Mouse (Mus musculus) CH12.LX (cell line): ENCODE measurements around the gene Mpv17l2. TPM values are rescaled to one million over a fixed set of nuclear protein-coding genes. Genes with fewer than 3 reads are reported as not detected.

Experiments used
- DNase-seq: peaks from one replicate; pipeline ENCODE4 v3.0.0-alpha.2; 2013; ENCODE audit errors: extremely low read depth
- H3K27ac ChIP-seq: 2 replicates; pipeline ENCODE4 v1.5.1; 2012; ENCODE audit warnings: low read depth, mild to moderate bottlenecking, control low read depth, moderate library complexity; ENCODE audit not compliant: insufficient read depth
- H3K27me3 ChIP-seq: replicated peaks from 2 replicates; pipeline ENCODE3; 2012; ENCODE audit warnings: inconsistent platforms
- H3K36me3 ChIP-seq, 2 experiments: replicated peaks in 1 of 2; 2 replicates each; pipeline versions ENCODE3 to v1.6.1; 2012; ENCODE audit warnings: inconsistent platforms in 1 of 2, low read length in 1 of 2, mild to moderate bottlenecking in 1 of 2, mixed read lengths in 1 of 2, moderate library complexity in 1 of 2; ENCODE audit not compliant: control insufficient read depth in 1 of 2, insufficient read depth in 1 of 2
- H3K4me1 ChIP-seq, 2 experiments: 2 replicates each; pipeline ENCODE4 v1.6.1; 2012; ENCODE audit warnings: inconsistent platforms in 1 of 2, moderate library complexity in 1 of 2; ENCODE audit not compliant: insufficient read depth in 2 of 2, control insufficient read depth in 1 of 2
- H3K4me2 ChIP-seq: 2 replicates; pipeline ENCODE4 v1.6.1; 2012; ENCODE audit warnings: low read depth, mild to moderate bottlenecking, control low read depth; ENCODE audit not compliant: poor library complexity, insufficient read depth, severe bottlenecking
- H3K4me3 ChIP-seq, 3 experiments: fragments of 150-350 bp in 1 of 3; sonication (generic) in 1 of 3; replicated peaks in 1 of 3; 2 replicates each; pipeline versions ENCODE3 to v1.5.1; 2011 to 2012; ENCODE audit warnings: low read depth in 2 of 3, low read length in 2 of 3, mild to moderate bottlenecking in 2 of 3, moderate library complexity in 2 of 3, control low read depth in 1 of 3, improper control_type of control experiment in 1 of 3, inconsistent platforms in 1 of 3, mixed read lengths in 1 of 3; ENCODE audit not compliant: poor library complexity in 1 of 3
- H3K79me2 ChIP-seq: replicated peaks from 2 replicates; pipeline ENCODE4 v1.6.1; 2012; ENCODE audit warnings: mild to moderate bottlenecking, moderate library complexity; ENCODE audit not compliant: control insufficient read depth, poor library complexity, insufficient read depth, severe bottlenecking; ENCODE audit errors: extremely low read depth
- H3K9ac ChIP-seq: 2 replicates; pipeline ENCODE4 v1.6.1; 2012; ENCODE audit warnings: low read depth, mild to moderate bottlenecking, control low read depth, moderate library complexity; ENCODE audit not compliant: insufficient read depth
- H3K9me3 ChIP-seq: replicated peaks from 2 replicates; pipeline ENCODE3; 2012; ENCODE audit warnings: low read length, inconsistent platforms, mixed read lengths
- BHLHE40 ChIP-seq: IDR thresholded peaks from 2 replicates; pipeline ENCODE4 v1.6.1; 2011; ENCODE audit warnings: mild to moderate bottlenecking, low read depth, low read length, improper control_type of control experiment
- CHD1 ChIP-seq: IDR thresholded peaks from 2 replicates; pipeline ENCODE4 v1.6.1; 2012; ENCODE audit warnings: low read depth, low read length, improper control_type of control experiment, inconsistent platforms
- CTCF ChIP-seq, 2 experiments: IDR thresholded peaks in 1 of 2; conservative IDR thresholded peaks in 1 of 2; 2 replicates each; pipeline ENCODE4 v1.5.1; 2011 to 2012; ENCODE audit warnings: low read depth in 2 of 2, low read length in 2 of 2, improper control_type of control experiment in 1 of 2, inconsistent platforms in 1 of 2, mild to moderate bottlenecking in 1 of 2, moderate library complexity in 1 of 2
- E2F4 ChIP-seq: IDR thresholded peaks from 2 replicates; pipeline ENCODE4 v1.6.1; 2011; ENCODE audit warnings: low read depth, low read length, improper control_type of control experiment; ENCODE audit not compliant: insufficient replicate concordance
- EP300 ChIP-seq: IDR thresholded peaks from 2 replicates; pipeline ENCODE4 v1.6.1; 2011; ENCODE audit warnings: low read length, improper control_type of control experiment
- GABPA ChIP-seq: IDR thresholded peaks from 2 replicates; pipeline ENCODE4 v1.6.1; 2012; ENCODE audit warnings: low read depth, low read length, improper control_type of control experiment, inconsistent platforms; ENCODE audit not compliant: insufficient replicate concordance
- HCFC1 ChIP-seq: IDR thresholded peaks from 2 replicates; pipeline ENCODE4 v1.6.1; 2012; ENCODE audit warnings: low read depth, mild to moderate bottlenecking, inconsistent platforms, low read length, improper control_type of control experiment
- IRF4 ChIP-seq: IDR thresholded peaks from 2 replicates; pipeline ENCODE4 v1.6.1; 2014; ENCODE audit warnings: low read depth, mild to moderate bottlenecking, inconsistent platforms, low read length, improper control_type of control experiment
- JUN ChIP-seq: IDR thresholded peaks from 2 replicates; pipeline ENCODE4 v1.6.1; 2011; ENCODE audit warnings: low read depth, mild to moderate bottlenecking, low read length, improper control_type of control experiment, moderate library complexity; ENCODE audit not compliant: insufficient read depth
- JUND ChIP-seq: conservative IDR thresholded peaks from 2 replicates; pipeline ENCODE4 v1.6.1; 2011; ENCODE audit warnings: low read depth, low read length, improper control_type of control experiment
- MAX ChIP-seq: IDR thresholded peaks from 2 replicates; pipeline ENCODE4 v1.6.1; 2011; ENCODE audit warnings: low read length, improper control_type of control experiment
- MAZ ChIP-seq: IDR thresholded peaks from 2 replicates; pipeline ENCODE4 v1.6.1; 2012; ENCODE audit warnings: low read depth, mild to moderate bottlenecking, inconsistent platforms, low read length, improper control_type of control experiment, moderate library complexity
- MXI1 ChIP-seq: IDR thresholded peaks from 2 replicates; pipeline ENCODE4 v1.6.1; 2011; ENCODE audit warnings: mild to moderate bottlenecking, low read depth, low read length, improper control_type of control experiment
- NELFE ChIP-seq: IDR thresholded peaks from 2 replicates; pipeline ENCODE4 v1.6.1; 2011; ENCODE audit warnings: low read depth, low read length, improper control_type of control experiment
- PAX5 ChIP-seq: IDR thresholded peaks from 2 replicates; pipeline ENCODE4 v1.6.1; 2012; ENCODE audit warnings: low read length, inconsistent platforms, mixed read lengths
- POLR2A ChIP-seq: IDR thresholded peaks from 2 replicates; pipeline ENCODE4 v1.6.1; 2011; ENCODE audit warnings: low read depth, mild to moderate bottlenecking, improper control_type of control experiment, low read length
- RAD21 ChIP-seq: IDR thresholded peaks from 2 replicates; pipeline ENCODE4 v1.6.1; 2011; ENCODE audit warnings: low read depth, mild to moderate bottlenecking, low read length, improper control_type of control experiment, moderate library complexity
- SIN3A ChIP-seq: IDR thresholded peaks from 2 replicates; pipeline ENCODE4 v1.6.1; 2012; ENCODE audit warnings: low read length, improper control_type of control experiment, inconsistent platforms
- SMC3 ChIP-seq: IDR thresholded peaks from 2 replicates; pipeline ENCODE4 v1.6.1; 2011; ENCODE audit warnings: low read depth, low read length, improper control_type of control experiment
- TCF12 ChIP-seq: IDR thresholded peaks from 2 replicates; pipeline ENCODE4 v1.6.1; 2014; ENCODE audit warnings: low read depth, mild to moderate bottlenecking, inconsistent platforms, low read length, improper control_type of control experiment
- USF2 ChIP-seq: conservative IDR thresholded peaks from 2 replicates; pipeline ENCODE4 v1.6.1; 2011; ENCODE audit warnings: low read depth, low read length, improper control_type of control experiment
- ZNF384 ChIP-seq: IDR thresholded peaks from 2 replicates; pipeline ENCODE4 v1.6.1; 2012; ENCODE audit warnings: low read depth, low read length, improper control_type of control experiment, inconsistent platforms
- dilution Hi-C: fragments of 300-500 bp; cut with MboI; formaldehyde crosslinking; loops from 2 replicates; pipeline ENCODE4 v1.14.3; 2020; ENCODE audit warnings: low sequenced_read_pairs; ENCODE audit not compliant: extremely low pct_unique_long_range_greater_than_20kb, extremely low pct_ligation_motif_present
- in situ Hi-C: fragments of 300-500 bp; cut with MboI; formaldehyde crosslinking; loops from 3 replicates; pipeline ENCODE4 v1.14.3; 2019; ENCODE audit warnings: low sequenced_read_pairs, low pct_ligation_motif_present, low pct_unique_long_range_greater_than_20kb, mixed read lengths
- polyA plus RNA-seq: library from polyadenylated mRNA; unstranded; fragments of >175 nt; gene quantifications from 2 replicates; pipeline ENCODE4 v1.2.1, GENCODE M21; 2012; ENCODE audit warnings: low read depth; ENCODE audit not compliant: insufficient read length
- total RNA-seq, 2 experiments: library from RNA; depleted of rRNA; stranded (reverse); fragments of 300-350 nt in 1 of 2; fragments of >200 nt in 1 of 2; gene quantifications; 2 replicates each; pipeline ENCODE4 v1.2.3; 2012 to 2014

The Mpv17l2 gene
- total and polyA plus RNA-seq, 3 experiments: 25.3 to 36.1 (median 27.1) TPM

DNA sequence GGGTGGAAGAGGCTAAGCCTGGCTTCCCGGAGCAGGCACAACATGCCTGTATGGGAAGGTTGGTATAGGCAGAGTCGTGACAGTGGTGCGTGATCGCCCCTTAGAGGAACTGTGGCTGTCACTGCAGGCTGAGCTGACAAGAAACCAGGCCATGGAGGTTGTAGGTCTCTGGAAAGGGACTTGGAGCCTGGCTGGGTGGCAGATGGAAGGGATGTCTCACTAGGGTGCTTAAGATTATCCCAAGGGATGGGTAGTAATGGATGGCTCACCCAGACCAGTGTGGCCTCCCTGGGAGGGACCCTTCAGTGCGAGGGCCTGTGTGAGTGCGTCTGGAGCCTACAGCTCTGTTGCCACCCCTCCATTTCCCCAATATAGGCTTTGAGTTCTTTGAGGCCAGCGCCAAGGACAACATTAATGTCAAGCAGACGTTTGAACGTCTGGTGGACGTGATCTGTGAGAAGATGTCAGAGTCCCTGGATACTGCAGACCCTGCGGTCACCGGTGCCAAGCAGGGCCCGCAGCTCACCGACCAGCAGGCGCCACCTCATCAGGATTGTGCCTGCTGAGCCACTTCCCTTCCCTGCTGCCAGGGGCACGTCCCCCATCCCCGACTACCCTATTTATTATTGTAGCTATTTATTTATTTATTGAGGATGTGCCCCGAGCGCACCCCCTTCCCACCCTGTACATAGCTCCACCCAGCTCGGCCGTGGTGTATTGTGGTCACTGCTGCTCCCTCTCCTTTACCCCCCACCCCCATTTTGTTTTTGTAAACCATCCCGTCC is 3.0 kb downstream of the Mpv17l2 start:
- no peak overlapping the region for H3K27ac ChIP-seq
- peaks cover 20 to 43% of the 10 kb centered on the region in 2 experiments for H3K36me3 ChIP-seq
- TF ChIP-seq BHLHE40: no peak
- TF ChIP-seq MAX: no peak
- TF ChIP-seq CTCF (conservative IDR thresholded peaks at IDR 0.05 in 1 of 2, IDR thresholded peaks at IDR 0.05 in 1 of 2; ENCODE audit: low read depth in 2 of 2, low read length in 2 of 2): peak; percentile 36 to 79; a peak in 2 of 4 replicates
- TF ChIP-seq TCF12: no peak
- peak; percentile 69 for TF ChIP-seq SMC3
- TF ChIP-seq PAX5: no peak
- no peak for TF ChIP-seq SIN3A
- TF ChIP-seq RAD21: peak; percentile 87
- TF ChIP-seq JUN: no peak
- TF ChIP-seq, all 38 proteins: peak for 3
- no peak overlapping the region for H3K4me3 ChIP-seq
- in situ Hi-C loops (no loop called here), dilution Hi-C loops (no loop called here)
- no peak overlapping the region for H3K4me2 ChIP-seq
- H3K4me1 ChIP-seq: peaks cover 8 to 48% of the 10 kb centered on the region in 2 experiments
- H3K27me3 ChIP-seq: no peaks in the 10 kb centered on the region
- DNase-seq: no peak
- H3K79me2 ChIP-seq: no peaks in the 10 kb centered on the region
- H3K9me3 ChIP-seq: no peaks in the 10 kb centered on the region
- H3K9ac ChIP-seq: no peak overlapping the region

DNA sequence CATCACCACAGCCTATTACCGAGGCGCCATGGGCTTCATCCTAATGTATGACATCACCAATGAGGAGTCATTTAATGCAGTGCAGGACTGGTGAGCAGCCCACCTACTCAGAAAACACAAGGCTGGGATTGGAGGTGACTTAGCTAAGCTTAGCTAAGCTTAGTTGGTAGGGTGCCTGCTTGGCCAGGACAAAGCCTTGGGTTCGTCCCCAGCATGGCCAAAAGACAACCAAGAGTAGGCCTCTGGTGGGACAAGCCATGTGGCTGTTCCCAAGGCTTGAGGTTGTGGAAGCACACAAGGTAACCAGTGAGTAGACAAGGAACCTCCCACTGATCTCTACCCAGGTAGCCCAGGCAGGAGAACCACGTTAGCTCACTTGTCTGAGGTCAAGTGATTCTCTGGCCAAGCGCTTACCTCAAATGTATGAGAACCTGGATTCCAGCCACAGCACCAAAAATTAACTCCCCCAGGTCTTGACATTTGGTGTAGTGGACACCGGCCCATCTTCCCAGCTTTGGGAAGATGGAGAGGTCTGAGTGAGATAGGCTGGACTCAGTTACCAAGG is 4.2 kb downstream of the Mpv17l2 start:
- peaks cover 8 to 46% of the 10 kb centered on the region in 2 experiments for H3K4me1 ChIP-seq
- no peak for DNase-seq
- dilution Hi-C loops: no loop called here

More for the DNA sequence above, 4.2 kb downstream of the Mpv17l2 start:
- Histone ChIP-seq H3K4me2 (no peak overlapping the region), H3K9ac (no peak overlapping the region)
- TF ChIP-seq E2F4 (no peak), PAX5 (no peak), IRF4 (no peak), TCF12 (no peak), EP300 (no peak), MAZ (no peak), MXI1 (no peak), RAD21 (no peak), NELFE (no peak), USF2 (no peak), JUND (no peak), HCFC1 (no peak), CTCF (conservative IDR thresholded peaks at IDR 0.05 in 1 of 2, IDR thresholded peaks at IDR 0.05 in 1 of 2; ENCODE audit: low read depth in 2 of 2, low read length in 2 of 2) (no peak), POLR2A (no peak), MAX (no peak), CHD1 (no peak), ZNF384 (no peak), BHLHE40 (no peak), SIN3A (no peak), GABPA (no peak)
- TF ChIP-seq, all 38 proteins: peak for 0
- Histone ChIP-seq H3K9me3 (no peaks in the 10 kb centered on the region), H3K36me3 (peaks cover 20 to 35% of the 10 kb centered on the region in 2 experiments), H3K27ac (no peak overlapping the region), H3K27me3 (no peaks in the 10 kb centered on the region), H3K79me2 (no peaks in the 10 kb centered on the region), H3K4me3 (no peak overlapping the region)
- in situ Hi-C loops: no loop called here
